Mouse (Mus musculus) liver, postnatal 0 days (tissue): ENCODE results near the gene Vmn1r112.
"Not testable (repeated sequence)": the region's sequence is repeated elsewhere in the genome, so short reads cannot be mapped to it uniquely, and the experiment has no call there.

Experiments
- CTCF ChIP-seq: sonication (generic); IDR thresholded peaks from 2 replicates; pipeline ENCODE4 v1.5.1; 2016; ENCODE audit warnings: antibody characterized with exemption, low read depth
- EP300 ChIP-seq: IDR thresholded peaks from 2 replicates; pipeline ENCODE4 v1.6.1; 2016; ENCODE audit warnings: antibody characterized with exemption, low read depth, mild to moderate bottlenecking

GRCm38 (mm10) chr7:20730524-20730923 lies 40.5 kb upstream of the Vmn1r112 start, which contains the start of gene Gm10668:
- TF ChIP-seq CTCF, EP300: not testable (repeated sequence)
